Mouse (Mus musculus) thymus, postnatal 4 days (tissue): Measurements from ENCODE around the gene Tnni3.

Experiments used
- DNase-seq: peaks from one replicate; pipeline ENCODE4 v3.0.0; 2021

The Tnni3 gene

DNA sequence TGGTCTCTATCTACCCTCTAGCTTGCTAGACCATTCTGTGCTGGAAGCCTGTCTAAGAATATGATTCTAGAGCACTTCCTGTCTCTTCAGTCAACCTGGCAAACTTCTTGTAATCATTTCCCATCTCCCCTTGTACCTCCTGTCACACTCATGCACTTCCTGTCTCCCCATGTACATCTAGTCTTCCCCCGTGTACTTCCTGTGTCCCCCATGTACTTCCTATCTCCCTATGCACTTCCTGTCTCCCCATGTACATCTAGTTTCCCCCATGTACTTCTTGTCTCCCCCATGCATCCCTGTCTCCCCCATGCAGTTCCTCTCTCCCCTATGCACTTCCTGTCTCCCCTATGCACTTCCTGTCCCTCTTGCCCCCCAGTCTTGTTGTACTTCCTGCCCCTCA is 5.5 kb downstream of the Tnni3 start:
- no peak for DNase-seq

DNA sequence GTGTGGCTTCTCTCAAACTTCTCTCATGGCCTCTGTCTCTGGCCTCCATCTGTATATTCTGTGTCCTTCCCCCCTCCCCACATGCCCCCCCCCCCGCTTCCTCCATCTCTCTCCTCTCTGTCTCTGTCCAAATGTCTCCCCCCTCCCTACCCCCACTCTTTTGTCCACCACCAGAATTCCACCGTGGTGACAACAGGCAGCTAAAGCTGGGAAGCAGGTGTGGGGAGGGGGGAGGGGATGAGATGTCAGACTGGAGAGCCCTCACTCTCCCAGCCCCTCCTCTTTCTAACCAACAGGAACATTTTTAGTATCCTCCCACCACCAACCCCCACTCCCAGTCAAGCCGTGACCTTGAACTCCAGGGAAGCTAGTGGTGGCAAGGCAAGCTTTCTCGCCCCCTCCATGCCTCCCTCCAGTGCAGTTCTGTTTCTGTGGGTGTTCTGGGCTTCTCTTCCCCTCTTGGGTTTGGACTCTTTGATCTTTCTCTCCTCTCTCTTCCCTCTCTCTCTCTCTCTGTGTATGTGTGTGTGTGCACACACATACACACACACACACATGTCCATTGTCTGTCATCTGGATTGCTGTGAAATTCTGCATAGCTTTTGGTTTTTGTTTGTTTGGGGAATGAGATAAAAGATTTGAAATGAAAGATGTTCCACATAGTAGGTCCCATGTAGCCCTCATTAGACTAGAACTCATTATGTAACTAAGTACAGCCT is 7.5 kb downstream of the Tnni3 start, which contains the start of gene Tnnt1:
Gene Tnnt1, minus strand, starts transcription at position 51 of the 719 bp plus-strand sequence.
- no peak for DNase-seq

DNA sequence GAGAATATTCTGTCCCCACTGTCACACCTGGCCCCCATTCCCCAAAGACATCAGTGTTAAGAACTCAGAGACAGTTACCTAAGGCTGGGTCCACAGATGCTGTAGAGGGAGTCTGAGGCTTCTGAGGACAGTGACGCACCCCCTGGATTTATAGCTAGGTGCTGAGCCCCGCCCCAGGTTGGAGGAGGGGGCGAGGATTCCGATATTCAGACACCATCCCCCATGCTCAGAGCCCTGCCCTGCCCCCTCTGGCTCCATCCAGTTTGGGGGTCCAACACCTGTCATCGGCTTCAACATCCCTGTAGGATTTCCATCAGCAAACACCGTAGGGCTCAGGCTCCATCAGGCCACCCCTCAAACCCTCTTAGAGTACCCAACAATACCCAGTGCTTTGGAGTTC is 8.2 kb downstream of the Tnni3 start:
- no peak for DNase-seq

DNA sequence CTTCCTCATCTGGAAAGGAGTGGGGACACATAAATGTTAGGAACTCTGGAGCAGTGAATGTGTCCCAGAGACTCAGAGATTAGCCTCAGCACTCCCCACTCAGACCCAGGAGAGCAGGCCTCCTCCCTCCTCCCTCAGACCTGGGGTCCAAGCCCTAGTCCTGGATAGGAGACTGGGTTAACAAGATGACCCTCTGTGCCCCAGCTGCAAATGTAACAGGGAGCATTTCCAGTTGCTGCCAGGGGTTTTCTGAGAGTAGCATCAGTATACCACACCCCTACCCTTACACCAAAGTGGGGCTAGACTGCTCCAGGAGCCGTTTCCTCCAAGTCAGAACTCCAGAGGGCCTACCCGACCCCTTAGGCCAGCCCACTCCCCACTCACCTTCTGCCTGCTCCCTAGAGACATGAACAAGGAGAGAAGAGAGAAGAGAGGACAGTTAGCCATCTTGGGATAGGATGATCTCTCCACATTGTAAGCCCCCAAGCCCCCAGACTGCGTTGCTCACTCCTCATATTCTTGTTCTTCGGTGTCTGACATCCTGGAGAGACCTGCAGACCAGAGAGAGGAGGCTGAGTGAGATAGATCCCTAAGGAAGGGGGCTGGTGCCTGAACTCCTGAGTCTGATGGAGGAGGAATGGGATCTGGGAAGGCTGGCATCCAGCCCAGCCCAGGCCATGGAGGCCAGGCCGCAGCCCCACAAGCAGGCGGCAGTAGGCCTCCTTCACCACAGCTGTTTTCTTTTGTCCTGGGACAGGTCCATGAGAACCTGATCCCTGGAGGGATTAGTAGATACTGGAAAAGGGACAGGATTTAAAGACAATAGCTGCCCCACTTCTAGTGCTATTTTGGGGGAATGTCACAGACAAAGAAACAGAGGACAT is 10.0 kb downstream of the Tnni3 start:
- DNase-seq: no peak

DNA sequence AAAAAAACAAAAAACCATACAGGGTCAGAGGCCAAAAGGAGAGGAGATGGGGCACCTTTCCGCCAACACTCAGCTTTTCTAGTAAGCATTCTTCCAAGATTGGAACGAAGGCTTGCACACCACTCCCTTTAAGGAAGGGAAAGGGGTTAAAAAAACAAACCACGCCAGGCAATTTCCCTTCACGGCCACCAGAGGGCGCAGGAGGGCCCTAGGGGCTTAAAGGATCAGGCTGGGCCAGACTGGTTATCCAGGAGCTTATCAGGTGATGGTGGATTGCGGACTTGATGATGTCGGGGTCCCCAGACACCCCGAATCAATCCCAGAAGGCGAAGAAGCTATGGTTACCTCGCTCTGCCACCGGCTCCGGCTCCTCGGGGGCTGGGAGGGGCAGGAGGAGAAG is 10.8 kb downstream of the Tnni3 start:
- peak; percentile 75 for DNase-seq

DNA sequence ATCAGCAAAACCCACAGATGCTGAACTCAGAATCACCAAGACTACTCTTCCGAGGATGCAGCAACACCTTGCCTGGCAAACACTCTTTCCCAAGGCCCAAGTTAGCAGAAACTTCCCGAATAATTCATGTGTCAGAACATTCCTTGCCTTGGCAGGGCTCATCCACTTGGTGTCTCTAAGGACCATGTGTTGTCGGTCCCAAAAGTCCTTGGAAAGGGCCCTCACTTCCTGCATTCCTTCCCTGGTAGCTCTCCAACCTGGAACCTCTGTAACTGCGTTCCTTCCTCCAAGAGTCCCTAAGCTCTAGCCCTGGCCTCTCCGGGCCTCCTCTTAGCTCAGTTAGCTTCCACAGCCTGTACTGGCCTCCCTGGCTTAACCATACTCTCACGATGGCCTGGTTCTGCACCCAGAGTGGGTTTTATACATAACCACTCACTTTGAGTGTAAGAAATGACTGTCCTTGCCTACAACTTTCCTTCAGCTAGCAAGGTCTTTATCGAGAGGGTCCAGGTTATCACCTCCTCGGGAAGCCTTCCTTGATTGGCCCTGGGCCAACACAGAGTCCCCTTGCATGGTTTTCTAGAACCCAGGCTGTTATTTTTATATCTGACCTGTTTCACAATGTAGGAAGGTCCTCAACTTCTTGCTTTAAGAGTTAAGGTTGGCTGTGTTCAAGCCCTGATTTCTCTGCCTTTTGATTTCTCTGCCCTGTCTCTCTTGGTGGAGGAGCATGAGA is 12.4 kb downstream of the Tnni3 start:
- DNase-seq: no peak

DNA sequence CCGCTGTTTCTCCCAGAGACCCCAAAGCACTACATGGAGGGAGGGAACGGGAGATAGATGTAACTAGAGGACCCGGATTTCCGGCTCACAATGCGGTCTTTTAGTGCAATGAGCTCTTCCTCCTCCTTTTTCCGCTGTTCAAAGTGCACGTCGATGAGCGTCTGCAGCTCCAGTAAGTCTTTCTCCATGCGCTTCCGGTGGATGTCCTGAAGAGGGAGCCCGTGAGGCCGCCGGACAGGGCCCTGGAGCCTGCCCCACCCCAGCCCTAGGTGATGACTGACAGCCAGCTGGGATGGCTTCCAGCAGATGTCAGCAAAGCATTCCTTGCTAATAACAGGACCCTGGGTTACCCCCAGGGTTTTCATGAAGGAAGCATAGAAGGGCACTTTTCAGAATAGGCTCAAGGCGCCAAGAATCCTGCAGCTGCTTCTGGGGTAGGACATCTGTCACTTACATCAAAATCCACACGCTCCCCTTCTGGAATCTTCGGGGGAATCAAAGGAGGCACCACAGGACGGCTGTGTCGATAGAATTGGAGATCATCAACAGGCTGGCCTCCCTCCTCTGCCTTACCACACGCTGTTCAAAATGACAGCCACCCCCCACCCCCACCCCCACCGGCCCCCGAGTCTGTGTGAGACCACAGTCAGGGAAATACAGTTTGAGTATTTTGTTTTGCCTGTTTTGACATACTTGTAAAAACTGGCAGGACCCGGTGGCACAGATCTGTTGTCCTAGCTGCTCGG is 14.0 kb downstream of the Tnni3 start:
- peak; percentile 83 for DNase-seq

DNA sequence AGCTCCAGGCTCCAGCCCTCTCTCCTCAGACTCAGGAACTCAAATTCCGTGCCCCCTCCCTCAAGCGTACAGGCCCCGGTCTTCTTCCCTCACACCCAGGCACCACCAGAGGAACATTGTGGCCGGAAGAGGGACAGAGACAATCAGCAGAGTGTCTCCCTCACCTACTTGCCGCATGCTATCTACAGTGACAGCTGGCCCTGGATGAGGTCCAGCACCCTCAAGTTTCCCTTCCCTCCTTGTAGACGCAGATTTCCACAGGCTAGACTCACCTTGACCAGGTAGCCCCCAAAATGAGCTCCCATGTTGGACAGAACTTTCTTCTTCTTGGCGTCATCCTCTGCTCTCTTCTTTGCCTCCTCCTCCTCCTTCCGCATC is 15.3 kb downstream of the Tnni3 start:
- DNase-seq: no peak

DNA sequence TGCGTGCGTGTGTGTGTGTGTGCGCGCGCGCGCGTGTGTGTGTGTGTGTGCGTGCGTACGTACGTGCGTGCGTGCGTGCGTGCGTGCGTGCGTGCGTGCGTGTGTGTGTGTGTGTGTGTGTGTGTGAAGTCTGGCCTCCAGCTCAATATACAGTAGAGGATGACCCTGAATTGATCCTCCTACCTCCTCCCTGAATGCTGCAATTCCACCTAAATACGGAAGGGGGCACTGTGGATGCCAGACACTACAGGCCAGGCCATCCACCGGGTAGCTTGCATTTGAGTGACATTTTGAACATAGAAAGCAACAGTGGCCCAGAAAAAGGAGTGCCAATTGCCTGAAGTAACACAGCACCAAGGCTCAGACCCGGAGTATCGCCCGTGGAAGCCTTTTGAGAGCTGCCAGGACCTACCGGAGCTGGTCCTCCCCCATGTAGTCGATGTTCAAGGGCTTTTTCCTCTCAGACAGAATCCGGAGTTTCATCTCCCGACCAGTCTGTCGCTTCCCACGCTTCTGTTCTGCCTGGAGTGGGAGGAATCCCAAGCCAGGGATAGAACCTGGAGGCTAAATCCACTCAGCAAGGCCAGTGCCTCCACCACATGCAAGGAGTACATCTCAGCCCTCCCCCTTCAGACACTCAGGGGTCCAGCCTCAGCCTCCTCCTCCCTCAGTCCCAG is 15.8 kb downstream of the Tnni3 start:
- no peak for DNase-seq

GRCm38 (mm10) chr7:4507220-4507619 is 16.8 kb downstream of the Tnni3 start:
- no peak for DNase-seq

DNA sequence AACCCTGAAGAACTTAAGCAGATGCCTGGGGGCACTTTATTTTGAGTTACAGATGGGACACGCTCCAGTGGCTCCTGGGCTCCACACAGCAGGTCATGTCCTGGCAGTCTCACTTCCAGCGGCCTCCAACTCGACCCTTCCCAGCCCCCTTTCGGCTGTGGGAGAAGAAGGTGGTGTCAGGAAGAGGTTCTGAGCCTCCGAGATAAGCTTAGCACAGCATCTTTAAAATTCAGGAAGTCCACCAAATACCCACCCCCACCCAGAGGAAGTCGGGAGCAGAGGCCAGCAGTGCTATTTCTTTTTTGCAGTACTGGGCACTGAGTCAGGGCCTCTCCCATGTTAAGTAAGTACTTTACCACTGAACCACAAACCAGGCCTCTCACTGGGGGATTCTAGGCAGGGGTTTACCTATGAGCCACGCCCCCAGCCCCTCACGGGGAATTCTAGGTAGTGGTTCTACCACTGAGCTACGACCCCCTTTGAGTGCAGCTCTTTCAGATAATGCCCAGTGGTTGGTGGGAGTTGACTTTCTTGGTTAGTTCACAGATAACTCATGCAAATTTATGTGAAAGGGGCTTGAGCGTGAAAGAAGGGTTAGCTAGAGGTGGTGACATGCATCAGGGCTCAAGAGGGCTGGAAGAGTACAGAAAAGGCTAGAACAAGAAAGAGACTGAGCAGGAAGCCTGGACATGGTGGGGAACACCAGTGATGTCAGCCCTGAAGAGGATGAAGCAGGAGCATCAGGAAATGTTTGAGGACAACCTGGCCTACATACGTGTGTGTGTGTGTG is 19.2 kb downstream of the Tnni3 start:
- no peak for DNase-seq

GRCm38 (mm10) chr7:4503858-4504257 is 20.2 kb downstream of the Tnni3 start:
- no peak for DNase-seq

DNA sequence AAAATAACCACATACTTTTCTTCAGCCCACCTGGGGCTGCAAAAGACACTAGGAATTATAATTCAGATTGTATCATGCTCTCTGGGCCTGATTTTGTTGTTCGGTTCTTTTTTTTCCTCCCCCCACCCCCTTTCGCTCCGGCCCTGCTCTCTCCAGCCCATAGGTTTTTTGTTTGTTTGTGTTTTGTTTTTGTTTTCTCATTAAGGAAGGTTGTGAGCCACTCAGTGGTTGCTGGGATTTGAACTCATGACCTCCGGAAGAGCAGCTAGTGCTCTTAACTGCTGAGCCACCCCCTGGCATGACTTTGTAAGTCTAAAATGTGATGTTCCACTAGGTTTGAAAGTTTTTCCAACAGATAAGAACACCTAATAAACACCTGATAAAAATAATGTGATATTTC is 20.9 kb downstream of the Tnni3 start:
- no peak for DNase-seq

DNA sequence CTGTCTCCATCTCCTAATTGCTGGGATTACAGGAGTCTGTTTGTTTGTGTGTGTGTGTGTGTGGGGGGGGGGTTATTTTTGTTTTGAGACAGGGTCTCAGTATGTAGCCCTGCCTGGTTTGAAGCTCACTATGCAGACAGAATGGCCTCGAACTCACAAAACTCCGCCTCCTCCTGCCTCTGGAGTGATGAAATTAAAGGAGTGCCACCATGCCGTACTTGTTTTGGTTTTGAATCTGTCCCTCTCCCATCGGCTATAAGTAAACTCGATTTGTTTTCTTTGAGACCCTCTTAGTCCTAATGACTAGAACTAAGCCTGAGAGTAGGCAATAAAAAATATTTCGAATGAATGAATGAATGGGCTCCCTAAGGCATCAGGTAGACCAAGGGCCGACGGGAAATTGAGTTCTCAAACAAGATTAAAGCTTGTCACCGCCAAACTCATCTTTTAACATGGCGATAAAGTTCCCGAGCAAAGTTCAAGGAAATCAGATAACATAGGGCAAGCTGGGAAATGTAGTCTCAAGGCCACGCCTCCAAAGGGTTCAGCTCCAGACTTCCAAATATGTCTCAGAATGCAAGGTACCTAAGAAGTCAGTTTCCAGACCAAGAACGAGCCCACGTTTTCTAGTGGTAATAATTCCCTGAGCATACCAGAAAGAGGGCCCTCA is 21.5 kb downstream of the Tnni3 start:
- DNase-seq: no peak

- DNase-seq: peak; percentile 96
Observed at GRCm38 (mm10) chr7:4501558-4502397, 22.3 kb downstream of the Tnni3 start, which contains the start of gene Ppp1r12c. Gene Ppp1r12c (minus strand): TSS chr7:4501680.

DNA sequence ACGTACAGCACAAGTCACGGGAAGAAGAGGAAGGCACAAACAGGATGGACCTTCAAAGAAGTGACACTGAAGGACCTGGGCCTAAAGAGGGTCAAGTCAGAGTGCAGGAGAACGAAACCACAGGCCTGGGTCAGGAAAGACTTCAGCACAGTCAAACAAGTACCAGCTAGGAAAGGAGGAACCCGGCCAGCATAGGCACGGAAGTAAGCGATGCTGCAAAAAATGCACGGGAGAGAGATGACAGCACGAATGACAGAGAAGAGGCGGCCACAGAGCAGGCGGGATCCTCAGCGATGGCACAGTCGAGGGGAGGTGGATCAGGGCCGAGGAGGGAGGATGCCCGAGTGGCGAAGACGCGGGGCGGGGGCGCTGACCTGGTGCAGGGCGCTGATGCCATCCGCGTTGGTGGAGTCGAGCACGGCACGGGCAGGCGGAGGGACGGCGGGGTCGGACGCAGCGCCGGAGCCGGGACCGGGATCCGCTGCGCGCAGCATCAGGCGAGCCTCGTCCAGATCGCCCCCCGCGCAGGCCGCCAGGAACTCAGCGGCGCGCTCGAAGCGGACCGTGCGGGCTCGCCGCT is 23.0 kb downstream of the Tnni3 start:
- peak; percentile 72 for DNase-seq

- DNase-seq: no peak
Observed at GRCm38 (mm10) chr7:4499034-4499433, 25.0 kb downstream of the Tnni3 start.

DNA sequence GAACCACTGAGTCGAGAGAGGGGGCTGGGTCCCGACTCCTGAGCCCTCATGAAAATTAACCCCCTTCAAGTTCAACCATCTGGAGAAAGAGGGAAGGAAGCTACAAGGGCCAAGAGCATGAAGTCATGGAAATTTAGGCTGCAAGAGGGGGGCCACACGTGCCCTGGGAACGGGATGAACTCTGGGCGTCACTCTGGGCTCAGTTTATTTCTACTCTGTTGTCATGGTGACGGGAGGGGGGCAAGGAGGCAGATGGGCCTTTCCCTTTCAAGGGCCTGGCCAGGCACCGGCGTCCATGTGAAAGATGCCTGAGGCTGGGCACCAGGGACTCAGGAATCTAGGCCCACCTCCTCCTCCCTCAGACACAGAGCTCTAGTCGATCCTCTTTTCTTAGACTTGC is 25.8 kb downstream of the Tnni3 start:
- DNase-seq: no peak

DNA sequence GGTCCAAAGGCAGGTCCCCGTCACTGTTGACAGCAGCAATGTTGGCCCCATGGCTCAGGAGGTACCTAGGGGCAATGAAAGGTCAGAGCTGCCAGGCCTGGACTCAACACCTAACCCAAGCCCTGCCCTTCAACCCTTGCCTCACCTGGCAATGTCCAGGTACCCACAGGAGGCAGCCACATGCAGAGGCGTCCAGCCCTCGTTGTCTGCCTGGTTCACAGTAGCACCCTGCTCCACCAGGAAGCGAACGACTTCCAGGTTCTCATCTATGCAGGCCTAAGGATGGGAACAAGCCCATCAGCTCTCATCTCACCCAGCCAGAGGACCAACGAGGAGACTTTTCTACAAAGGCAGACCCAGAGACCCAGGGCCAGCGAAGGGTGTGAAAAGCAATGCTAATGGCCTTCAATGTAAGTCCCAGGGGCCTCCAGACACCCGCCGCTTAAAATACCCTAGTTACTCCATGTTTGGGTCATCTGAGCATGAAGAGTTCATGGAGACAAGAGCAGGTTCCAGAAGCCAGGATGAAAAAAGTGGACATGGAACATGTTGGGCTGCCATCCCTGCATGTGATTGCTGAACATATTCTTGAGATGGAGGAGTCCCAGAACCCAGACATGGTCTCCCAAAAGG is 26.6 kb downstream of the Tnni3 start:
- DNase-seq: no peak
